Mouse (Mus musculus): ENCODE measurements around the gene Olfr1013.

Gene Olfr1013

GRCm38 (mm10) chr2:85766798-85767197 lies at the start of gene Olfr1013:
Gene Olfr1013 (plus strand): TSS chr2:85767098.
- DNase-seq, result no peak

DNA sequence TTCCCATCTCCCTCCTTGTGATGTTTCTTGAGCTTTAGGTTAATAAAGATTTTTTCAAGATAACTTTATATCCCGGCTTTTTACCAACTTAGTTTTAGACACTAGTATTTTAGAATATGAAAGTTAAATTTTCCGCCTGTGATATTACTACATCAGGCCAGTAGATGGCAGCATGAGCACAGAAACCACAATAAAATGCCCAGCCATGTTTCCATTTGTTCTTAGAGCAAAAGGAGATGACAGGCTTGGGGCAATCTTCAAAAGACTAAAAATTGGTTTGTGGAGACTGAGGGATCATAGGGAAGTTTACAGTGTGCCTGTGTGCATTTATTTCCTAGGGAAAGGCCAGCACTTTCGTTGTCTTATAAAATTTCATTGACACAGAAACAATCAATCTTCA lies 41.1 kb upstream of the Olfr1013 start:
- peak in 1 of 2 experiments; percentile 7 for DNase-seq

GRCm38 (mm10) chr2:85753822-85754221 lies 13.1 kb upstream of the Olfr1013 start:
- DNase-seq, result no peak

- no peak for DNase-seq
Observed at GRCm38 (mm10) chr2:85762666-85763065, 4.2 kb upstream of the Olfr1013 start, which contains the start of gene Olfr1012. Gene Olfr1012 (minus strand): TSS chr2:85762766.

- DNase-seq, result no peak
Observed at GRCm38 (mm10) chr2:85772413-85772812, 5.5 kb downstream of the Olfr1013 start, which contains the start of gene Olfr1014. Gene Olfr1014 (plus strand): TSS chr2:85772713.

DNA sequence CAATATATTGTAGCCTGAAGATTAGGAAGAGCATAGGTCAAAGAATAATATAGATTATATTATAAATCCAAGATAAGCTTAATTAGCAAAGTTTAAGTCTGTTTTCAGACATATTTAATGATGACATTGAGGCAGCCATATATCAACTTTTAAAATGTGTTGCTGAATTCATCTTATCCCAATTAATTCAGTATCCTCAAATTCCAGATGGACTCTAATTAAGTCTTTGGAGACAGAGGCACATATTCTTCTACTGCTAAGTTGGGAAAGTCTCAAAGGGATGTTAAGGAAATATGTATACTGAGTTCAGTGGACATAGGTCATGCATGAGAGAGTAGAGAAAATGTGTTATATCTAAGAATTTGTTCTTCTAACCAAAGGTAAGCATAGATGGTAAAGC lies 14.8 kb downstream of the Olfr1013 start, which contains the start of gene Olfr1015:
Olfr1015 (plus strand) TSS at position 301 of the 400 bp plus-strand sequence.
- no peak for DNase-seq

GRCm38 (mm10) chr2:85792331-85792730 lies 25.4 kb downstream of the Olfr1013 start:
- DNase-seq, result peak; percentile 1 to 2

DNA sequence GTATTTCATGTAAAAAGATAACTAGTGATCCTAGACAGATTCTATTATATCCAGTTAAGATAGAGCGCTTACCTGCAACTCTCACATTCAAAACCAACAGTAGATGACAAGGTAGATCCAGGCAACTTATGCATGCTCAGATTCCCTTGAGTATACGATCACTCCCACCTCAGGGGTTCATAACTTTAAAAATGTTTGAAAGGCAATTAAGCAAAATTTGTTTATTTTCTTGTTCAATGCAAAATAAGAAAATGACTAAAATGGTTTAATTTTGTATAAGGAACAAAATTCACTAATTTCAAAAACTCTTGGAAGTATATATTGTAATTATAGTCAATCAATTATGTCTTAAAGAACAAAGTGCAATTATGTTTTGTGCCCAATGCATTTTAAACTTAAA lies 35.5 kb downstream of the Olfr1013 start, which contains the start of gene Olfr1016:
Olfr1016 (minus strand) TSS at position 101 of the 400 bp plus-strand sequence.
- no peak for DNase-seq

GRCm38 (mm10) chr2:85804501-85804900 lies 37.6 kb downstream of the Olfr1013 start:
- no peak for DNase-seq

- no peak for DNase-seq
Observed at GRCm38 (mm10) chr2:85818179-85818578, 51.3 kb downstream of the Olfr1013 start, which contains the start of gene Olfr1018. Gene Olfr1018 (plus strand): TSS chr2:85818479.
